Mouse (Mus musculus) CH12.LX (cell line): ENCODE data around the gene Kif18b.

ENCODE experiments used
- E2F4 ChIP-seq: IDR thresholded peaks from 2 replicates; pipeline ENCODE4 v1.6.1; 2011; ENCODE audit warnings: low read depth, low read length, improper control_type of control experiment; ENCODE audit not compliant: insufficient replicate concordance
- HCFC1 ChIP-seq: IDR thresholded peaks from 2 replicates; pipeline ENCODE4 v1.6.1; 2012; ENCODE audit warnings: low read depth, mild to moderate bottlenecking, inconsistent platforms, low read length, improper control_type of control experiment
- USF2 ChIP-seq: conservative IDR thresholded peaks from 2 replicates; pipeline ENCODE4 v1.6.1; 2011; ENCODE audit warnings: low read depth, low read length, improper control_type of control experiment
- ZNF384 ChIP-seq: IDR thresholded peaks from 2 replicates; pipeline ENCODE4 v1.6.1; 2012; ENCODE audit warnings: low read depth, low read length, improper control_type of control experiment, inconsistent platforms

- TF ChIP-seq USF2 (no peak), HCFC1 (no peak), ZNF384 (no peak), E2F4 (no peak)
These were observed 3.4 kb downstream of the Kif18b start for GRCm38 (mm10) chr11:102921491-102921890.
